Mouse (Mus musculus) midbrain, embryonic 14.5 days (tissue): ENCODE data around the gene Lrfn2. TPM values are rescaled to one million over a fixed set of nuclear protein-coding genes. Genes with fewer than 3 reads are reported as not detected.

Source experiments
- ATAC-seq: fragments of 200-750 bp; cut with Nextera tagmentation; 2 replicates; pipeline ENCODE4 v1.8.0; 2017; ENCODE audit warnings: moderate number of reproducible peaks, moderate library complexity; ENCODE audit not compliant: low FRiP score, low TSS enrichment
- DNase-seq: peaks from one replicate; pipeline ENCODE4 v3.0.0-alpha.2; 2015
- H3K27ac ChIP-seq: fragments of 300-500 bp; sonication (generic); replicated peaks from 2 replicates; pipeline ENCODE4 v1.5.1; 2014; ENCODE audit warnings: mild to moderate bottlenecking, low read depth, low read length, moderate library complexity
- H3K27me3 ChIP-seq: fragments of 300-500 bp; sonication (generic); 2 replicates; pipeline ENCODE4 v1.6.1; 2014; ENCODE audit warnings: low read length, control low read depth, mixed read lengths; ENCODE audit not compliant: control insufficient read depth, insufficient read depth
- H3K36me3 ChIP-seq: fragments of 300-500 bp; sonication (generic); 2 replicates; pipeline ENCODE4 v1.6.1; 2014; ENCODE audit warnings: low read length, control low read depth; ENCODE audit not compliant: control insufficient read depth, insufficient read depth
- H3K4me1 ChIP-seq: fragments of 300-500 bp; sonication (generic); 2 replicates; pipeline ENCODE4 v1.6.1; 2014; ENCODE audit warnings: mild to moderate bottlenecking, antibody characterized with exemption, low read length, control low read depth; ENCODE audit not compliant: control insufficient read depth, insufficient read depth
- H3K4me2 ChIP-seq: fragments of 300-500 bp; sonication (generic); 2 replicates; pipeline ENCODE4 v1.6.1; 2014; ENCODE audit warnings: mild to moderate bottlenecking, low read length, moderate library complexity
- H3K4me3 ChIP-seq: fragments of 300-500 bp; sonication (generic); replicated peaks from 2 replicates; pipeline ENCODE4 v1.5.1; 2014; ENCODE audit warnings: low read depth, low read length
- H3K9ac ChIP-seq: fragments of 300-500 bp; sonication (generic); replicated peaks from 2 replicates; pipeline ENCODE4 v1.6.1; 2014; ENCODE audit warnings: mild to moderate bottlenecking, low read length, moderate library complexity
- H3K9me3 ChIP-seq: fragments of 300-500 bp; sonication (generic); 2 replicates; pipeline ENCODE4 v1.6.1; 2016; ENCODE audit warnings: low read length, control low read depth, mixed read lengths; ENCODE audit not compliant: control insufficient read depth
- WGBS: fragments of 180-500 bp; shearing (Covaris S2); extraction: QIAGEN DNeasy Blood & Tissue Kit; methylation state at CpG from one replicate; pipeline ENCODE4 v1.1.7; 2014; 5-methylcytosine and 5-hydroxymethylcytosine counted together
- microRNA-seq: library from miRNA; unstranded; fragments of <30 nt; microRNA quantifications from one replicate; pipeline ENCODE4, GENCODE M21; 2016
- polyA plus RNA-seq: library from polyadenylated mRNA; unstranded; fragments of >200 nt; fragmentation: Nextera tagmentation; extraction: Ambion mirVana; gene quantifications from 2 replicates; pipeline ENCODE4 v1.2.1, GENCODE M21; 2014

Gene Lrfn2
- polyA plus RNA-seq, 1 experiment from 2014 or later: 5.3 TPM

GRCm38 (mm10) chr17:49111911-49112310 is 179.7 kb downstream of the Lrfn2 start:
- ATAC-seq: no peak

GRCm38 (mm10) chr17:49113336-49113735 is 181.2 kb downstream of the Lrfn2 start:
- Histone ChIP-seq H3K9ac (no peak overlapping the region), H3K4me1 (no peaks in the 10 kb centered on the region), H3K27ac (no peak overlapping the region), H3K4me3 (no peak overlapping the region), H3K4me2 (no peak overlapping the region), H3K27me3 (no peaks in the 10 kb centered on the region), H3K36me3 (no peaks in the 10 kb centered on the region), H3K9me3 (no peaks in the 10 kb centered on the region)
- ATAC-seq (no peak), DNase-seq (no peak)
- WGBS: 56% methylated on average over 3 of the region's 3 CpGs

More at GRCm38 (mm10) chr17:49111911-49112310, 179.7 kb downstream of the Lrfn2 start:
- H3K4me3 ChIP-seq: no peak overlapping the region
- WGBS: 88% methylated on average over 2 of the region's 2 CpGs
- no peak for DNase-seq
- no peak overlapping the region for H3K9ac ChIP-seq
- H3K4me2 ChIP-seq: no peak overlapping the region
- no peaks in the 10 kb centered on the region for H3K36me3 ChIP-seq
- H3K27ac ChIP-seq: no peak overlapping the region
- no peaks in the 10 kb centered on the region for H3K4me1 ChIP-seq
- H3K9me3 ChIP-seq: no peaks in the 10 kb centered on the region
- H3K27me3 ChIP-seq: no peaks in the 10 kb centered on the region

- DNase-seq (no peak), ATAC-seq (no peak)
- Histone ChIP-seq H3K4me2 (no peak overlapping the region), H3K9me3 (no peaks in the 10 kb centered on the region), H3K9ac (no peak overlapping the region), H3K27me3 (no peaks in the 10 kb centered on the region), H3K4me3 (no peak overlapping the region), H3K36me3 (no peaks in the 10 kb centered on the region), H3K4me1 (no peaks in the 10 kb centered on the region), H3K27ac (no peak overlapping the region)
- WGBS: 93% methylated on average over 1 of the region's 1 CpGs
Observed at GRCm38 (mm10) chr17:49124166-49124565, 192.0 kb downstream of the Lrfn2 start.

GRCm38 (mm10) chr17:49124642-49125041 is 192.5 kb downstream of the Lrfn2 start:
- Histone ChIP-seq H3K9ac (no peak overlapping the region), H3K27ac (no peak overlapping the region), H3K4me3 (no peak overlapping the region), H3K27me3 (no peaks in the 10 kb centered on the region), H3K4me1 (no peaks in the 10 kb centered on the region), H3K4me2 (no peak overlapping the region), H3K9me3 (no peaks in the 10 kb centered on the region), H3K36me3 (no peaks in the 10 kb centered on the region)
- DNase-seq (no peak), ATAC-seq (no peak)
- 83% methylated on average over 3 of the region's 3 CpGs for whole genome bisulfite sequencing

Small RNA genes within 50 kb of the gene (microRNA-seq; reads per million reads assigned to microRNA genes)
- gene Gm44304: not detected
